20 mouse cellular contexts compared by ENCODE assay signal in the genomic region with DNA sequence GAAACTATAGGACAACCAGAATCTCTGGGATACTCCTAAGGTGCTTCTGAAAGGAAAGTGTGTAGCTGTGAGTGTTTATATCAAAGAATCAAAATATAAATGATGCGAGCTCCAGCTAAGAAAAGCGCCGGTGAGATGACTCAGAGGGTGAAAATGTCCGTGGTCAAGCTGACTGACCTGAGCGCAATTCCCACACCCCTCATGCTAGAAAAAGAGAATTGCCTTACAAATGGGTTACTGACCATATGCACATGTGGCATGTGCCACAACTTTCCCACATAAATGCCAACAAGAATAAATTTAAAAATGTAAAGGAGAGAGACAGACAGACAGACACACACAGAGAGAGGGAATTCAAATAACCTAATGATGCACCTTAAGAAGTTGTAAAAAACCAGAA.
"Had no signal": no experiment of that assay in that cellular context is flagged by ENCODE, and none has a peak within 500 bp of the region (broad histone marks: within the 10 kb centered on the region; RNA-seq: fewer than 3 reads in every experiment).

No protein-coding gene starts in this region.

- H3K9ac ChIP-seq: liver, postnatal 0 days; lung, embryonic 15.5 days; midbrain, embryonic 13.5 days; midbrain, embryonic 15.5 days; neural tube, embryonic 13.5 days; neural tube, embryonic 15.5 days; stomach, embryonic 15.5 days had no signal

- H3K36me3 ChIP-seq: lung, embryonic 15.5 days; midbrain, embryonic 13.5 days; midbrain, embryonic 15.5 days; neural tube, embryonic 13.5 days; neural tube, embryonic 15.5 days; stomach, embryonic 15.5 days had no signal

- H3K9me3 ChIP-seq: lung, embryonic 15.5 days; megakaryocyte, embryonic 14.5 days; midbrain, embryonic 13.5 days; neural tube, embryonic 15.5 days; stomach, embryonic 15.5 days had no signal

- H3K27ac ChIP-seq: lung, embryonic 15.5 days; macrophage; midbrain, embryonic 13.5 days; midbrain, embryonic 15.5 days; neural tube, embryonic 13.5 days; neural tube, embryonic 15.5 days; stomach, embryonic 15.5 days; stomach, postnatal 0 days had no signal

- H3K27me3 ChIP-seq: lung, embryonic 15.5 days; megakaryocyte, embryonic 14.5 days; midbrain, embryonic 13.5 days; midbrain, embryonic 15.5 days; neural tube, embryonic 13.5 days; neural tube, embryonic 15.5 days; stomach, embryonic 15.5 days had no signal

- H3K4me1 ChIP-seq: lung, embryonic 15.5 days; megakaryocyte, embryonic 14.5 days; midbrain, embryonic 13.5 days; midbrain, embryonic 15.5 days; neural tube, embryonic 13.5 days; neural tube, embryonic 15.5 days; stomach, embryonic 15.5 days had no signal

- H3K4me3 ChIP-seq: lung, embryonic 15.5 days; megakaryocyte, embryonic 14.5 days; midbrain, embryonic 13.5 days; midbrain, embryonic 15.5 days; neural tube, embryonic 13.5 days; neural tube, embryonic 15.5 days; stomach, embryonic 15.5 days had no signal

- ATAC-seq: liver, postnatal 0 days; lung, postnatal 0 days; midbrain, embryonic 13.5 days; midbrain, embryonic 15.5 days had no signal

- DNase-seq: liver, postnatal 0 days; lung, adult 2 months; lung, postnatal 14 days; lung, postnatal 36 days; retina, postnatal 1 day; right cerebral cortex, postnatal 14 days; thymus, adult 2 months; thymus, postnatal 25 days; thymus, postnatal 4 days had no signal

- H3K4me2 ChIP-seq: lung, embryonic 15.5 days; midbrain, embryonic 11.5 days; midbrain, embryonic 13.5 days; midbrain, embryonic 15.5 days; neural tube, embryonic 13.5 days; neural tube, embryonic 15.5 days; stomach, embryonic 15.5 days had no signal
